Mouse (Mus musculus): ENCODE results near the gene Tmtc2. TPM values are rescaled to one million over a fixed set of nuclear protein-coding genes. Genes with fewer than 3 reads are reported as not detected.

The Tmtc2 gene
- total and polyA plus RNA-seq, 2 experiments = 2.4 to 7.6 TPM

GRCm38 (mm10) chr10:105401754-105402480 is 172.3 kb downstream of the Tmtc2 start:
- H3K27me3 ChIP-seq (ENCODE audit: control insufficient read depth, insufficient read depth, low read length) = no peaks in the 10 kb centered on the region
- no peaks in the 10 kb centered on the region; the same call in 1 of the 2 replicates for H3K79me2 ChIP-seq (ENCODE audit: control insufficient read depth, insufficient read depth, low read length)
- peaks cover 4% of the 10 kb centered on the region for H3K4me1 ChIP-seq (ENCODE audit: control insufficient read depth, insufficient read depth, low read length)
- no peak overlapping the region for H3K9ac ChIP-seq (ENCODE audit: low read depth, low read length)
- no peak overlapping the region for H3K4me3 ChIP-seq (ENCODE audit: insufficient read depth, low read depth, low read length)
- no peak overlapping the region for H3K27ac ChIP-seq (replicated peaks; ENCODE audit: insufficient read depth, low read depth, low read length)
- DNase-seq (ENCODE audit: extremely low read depth, low read depth, low spot score) = no peak
- 92% methylated on average over 11 of the region's 11 CpGs for WGBS
- H3K36me3 ChIP-seq (ENCODE audit: control insufficient read depth, insufficient read depth, low read length) = no peaks in the 10 kb centered on the region
- no peak for TF ChIP-seq CTCF (IDR thresholded peaks at IDR 0.05; ENCODE audit: low read depth, low read length)
- no peak for TF ChIP-seq POLR2A (IDR thresholded peaks at IDR 0.05; ENCODE audit: extremely low read depth, insufficient read depth, low read length)

GRCm38 (mm10) chr10:105399316-105399715 is 174.9 kb downstream of the Tmtc2 start:
- TF ChIP-seq CTCF (IDR thresholded peaks at IDR 0.05; ENCODE audit: low read depth, low read length) (no peak), POLR2A (IDR thresholded peaks at IDR 0.05; ENCODE audit: extremely low read depth, insufficient read depth, low read length) (no peak)
- Histone ChIP-seq H3K79me2 (ENCODE audit: control insufficient read depth, insufficient read depth, low read length) (no peaks in the 10 kb centered on the region; the same call in 1 of the 2 replicates), H3K9ac (ENCODE audit: low read depth, low read length) (no peak overlapping the region), H3K4me3 (ENCODE audit: insufficient read depth, low read depth, low read length) (no peak overlapping the region), H3K27me3 (ENCODE audit: control insufficient read depth, insufficient read depth, low read length) (no peaks in the 10 kb centered on the region), H3K27ac (replicated peaks; ENCODE audit: insufficient read depth, low read depth, low read length) (no peak overlapping the region), H3K4me1 (ENCODE audit: control insufficient read depth, insufficient read depth, low read length) (peaks cover 4% of the 10 kb centered on the region), H3K36me3 (ENCODE audit: control insufficient read depth, insufficient read depth, low read length) (no peaks in the 10 kb centered on the region)
- no peak for DNase-seq (ENCODE audit: extremely low read depth, low read depth, low spot score)
- WGBS = 68% methylated on average over 5 of the region's 5 CpGs

GRCm38 (mm10) chr10:105384065-105384464 is 190.2 kb downstream of the Tmtc2 start:
- Histone ChIP-seq H3K4me1 (ENCODE audit: control insufficient read depth, insufficient read depth, low read length) (peaks cover 3% of the 10 kb centered on the region; the same call in 1 of the 2 replicates), H3K36me3 (ENCODE audit: control insufficient read depth, insufficient read depth, low read length) (no peaks in the 10 kb centered on the region), H3K27me3 (ENCODE audit: control insufficient read depth, insufficient read depth, low read length) (no peaks in the 10 kb centered on the region), H3K27ac (replicated peaks; ENCODE audit: insufficient read depth, low read depth, low read length) (no peak overlapping the region), H3K79me2 (ENCODE audit: control insufficient read depth, insufficient read depth, low read length) (no peaks in the 10 kb centered on the region), H3K9ac (ENCODE audit: low read depth, low read length) (no peak overlapping the region), H3K4me3 (ENCODE audit: insufficient read depth, low read depth, low read length) (no peak overlapping the region)
- WGBS = 83% methylated on average over 4 of the region's 4 CpGs
- TF ChIP-seq POLR2A (IDR thresholded peaks at IDR 0.05; ENCODE audit: extremely low read depth, insufficient read depth, low read length) = no peak
- DNase-seq (ENCODE audit: extremely low read depth, low read depth, low spot score) = no peak

- Histone ChIP-seq H3K79me2 (ENCODE audit: control insufficient read depth, insufficient read depth, low read length) (no peaks in the 10 kb centered on the region), H3K4me1 (ENCODE audit: control insufficient read depth, insufficient read depth, low read length) (peaks cover 3% of the 10 kb centered on the region; the same call in 1 of the 2 replicates), H3K27me3 (ENCODE audit: control insufficient read depth, insufficient read depth, low read length) (no peaks in the 10 kb centered on the region), H3K4me3 (ENCODE audit: insufficient read depth, low read depth, low read length) (no peak overlapping the region), H3K36me3 (ENCODE audit: control insufficient read depth, insufficient read depth, low read length) (no peaks in the 10 kb centered on the region), H3K9ac (ENCODE audit: low read depth, low read length) (no peak overlapping the region), H3K27ac (replicated peaks; ENCODE audit: insufficient read depth, low read depth, low read length) (no peak overlapping the region)
- no peak for DNase-seq (ENCODE audit: extremely low read depth, low read depth, low spot score)
- 88% methylated on average over 1 of the region's 1 CpGs for WGBS
- TF ChIP-seq CTCF (IDR thresholded peaks at IDR 0.05; ENCODE audit: low read depth, low read length) (no peak), POLR2A (IDR thresholded peaks at IDR 0.05; ENCODE audit: extremely low read depth, insufficient read depth, low read length) (no peak)
Measured at GRCm38 (mm10) chr10:105381705-105382104, 192.5 kb downstream of the Tmtc2 start.

GRCm38 (mm10) chr10:105381202-105381601 is 193.0 kb downstream of the Tmtc2 start:
- Histone ChIP-seq H3K4me3 (ENCODE audit: insufficient read depth, low read depth, low read length) (no peak overlapping the region), H3K79me2 (ENCODE audit: control insufficient read depth, insufficient read depth, low read length) (no peaks in the 10 kb centered on the region), H3K27me3 (ENCODE audit: control insufficient read depth, insufficient read depth, low read length) (no peaks in the 10 kb centered on the region), H3K27ac (replicated peaks; ENCODE audit: insufficient read depth, low read depth, low read length) (no peak overlapping the region), H3K36me3 (ENCODE audit: control insufficient read depth, insufficient read depth, low read length) (no peaks in the 10 kb centered on the region), H3K4me1 (ENCODE audit: control insufficient read depth, insufficient read depth, low read length) (peaks cover 3% of the 10 kb centered on the region; the same call in 1 of the 2 replicates), H3K9ac (ENCODE audit: low read depth, low read length) (no peak overlapping the region)
- TF ChIP-seq CTCF (IDR thresholded peaks at IDR 0.05; ENCODE audit: low read depth, low read length) (no peak), POLR2A (IDR thresholded peaks at IDR 0.05; ENCODE audit: extremely low read depth, insufficient read depth, low read length) (no peak)
- DNase-seq (ENCODE audit: extremely low read depth, low read depth, low spot score) = no peak
- 87% methylated on average over 5 of the region's 5 CpGs for WGBS

GRCm38 (mm10) chr10:105380584-105380983 is 193.7 kb downstream of the Tmtc2 start:
- DNase-seq (ENCODE audit: extremely low read depth, low read depth, low spot score) = no peak
- WGBS = 86% methylated on average over 7 of the region's 7 CpGs
- Histone ChIP-seq H3K9ac (ENCODE audit: low read depth, low read length) (no peak overlapping the region), H3K27me3 (ENCODE audit: control insufficient read depth, insufficient read depth, low read length) (no peaks in the 10 kb centered on the region), H3K79me2 (ENCODE audit: control insufficient read depth, insufficient read depth, low read length) (no peaks in the 10 kb centered on the region), H3K36me3 (ENCODE audit: control insufficient read depth, insufficient read depth, low read length) (no peaks in the 10 kb centered on the region), H3K27ac (replicated peaks; ENCODE audit: insufficient read depth, low read depth, low read length) (no peak overlapping the region), H3K4me3 (ENCODE audit: insufficient read depth, low read depth, low read length) (no peak overlapping the region), H3K4me1 (ENCODE audit: control insufficient read depth, insufficient read depth, low read length) (peaks cover 3% of the 10 kb centered on the region; the same call in 1 of the 2 replicates)
- no peak for TF ChIP-seq CTCF (IDR thresholded peaks at IDR 0.05; ENCODE audit: low read depth, low read length)
- TF ChIP-seq POLR2A (IDR thresholded peaks at IDR 0.05; ENCODE audit: extremely low read depth, insufficient read depth, low read length) = no peak
